Mouse (Mus musculus) CH12.LX (cell line): Measurements from ENCODE around the gene Chaf1b. TPM values are rescaled to one million over a fixed set of nuclear protein-coding genes. Genes with fewer than 3 reads are reported as not detected.

ENCODE experiments used
- DNase-seq: peaks from one replicate; pipeline ENCODE4 v3.0.0-alpha.2; 2013; ENCODE audit errors: extremely low read depth
- H3K27ac ChIP-seq: 2 replicates; pipeline ENCODE4 v1.5.1; 2012; ENCODE audit warnings: low read depth, mild to moderate bottlenecking, control low read depth, moderate library complexity; ENCODE audit not compliant: insufficient read depth
- H3K27me3 ChIP-seq: replicated peaks from 2 replicates; pipeline ENCODE3; 2012; ENCODE audit warnings: inconsistent platforms
- H3K36me3 ChIP-seq, 2 experiments: replicated peaks in 1 of 2; 2 replicates each; pipeline versions ENCODE3 to v1.6.1; 2012; ENCODE audit warnings: inconsistent platforms in 1 of 2, low read length in 1 of 2, mild to moderate bottlenecking in 1 of 2, mixed read lengths in 1 of 2, moderate library complexity in 1 of 2; ENCODE audit not compliant: control insufficient read depth in 1 of 2, insufficient read depth in 1 of 2
- H3K4me1 ChIP-seq, 2 experiments: 2 replicates each; pipeline ENCODE4 v1.6.1; 2012; ENCODE audit warnings: inconsistent platforms in 1 of 2, moderate library complexity in 1 of 2; ENCODE audit not compliant: insufficient read depth in 2 of 2, control insufficient read depth in 1 of 2
- H3K4me2 ChIP-seq: 2 replicates; pipeline ENCODE4 v1.6.1; 2012; ENCODE audit warnings: low read depth, mild to moderate bottlenecking, control low read depth; ENCODE audit not compliant: poor library complexity, insufficient read depth, severe bottlenecking
- H3K4me3 ChIP-seq, 3 experiments: fragments of 150-350 bp in 1 of 3; sonication (generic) in 1 of 3; replicated peaks in 1 of 3; 2 replicates each; pipeline versions ENCODE3 to v1.5.1; 2011 to 2012; ENCODE audit warnings: low read depth in 2 of 3, low read length in 2 of 3, mild to moderate bottlenecking in 2 of 3, moderate library complexity in 2 of 3, control low read depth in 1 of 3, improper control_type of control experiment in 1 of 3, inconsistent platforms in 1 of 3, mixed read lengths in 1 of 3; ENCODE audit not compliant: poor library complexity in 1 of 3
- H3K79me2 ChIP-seq: replicated peaks from 2 replicates; pipeline ENCODE4 v1.6.1; 2012; ENCODE audit warnings: mild to moderate bottlenecking, moderate library complexity; ENCODE audit not compliant: control insufficient read depth, poor library complexity, insufficient read depth, severe bottlenecking; ENCODE audit errors: extremely low read depth
- H3K9ac ChIP-seq: 2 replicates; pipeline ENCODE4 v1.6.1; 2012; ENCODE audit warnings: low read depth, mild to moderate bottlenecking, control low read depth, moderate library complexity; ENCODE audit not compliant: insufficient read depth
- H3K9me3 ChIP-seq: replicated peaks from 2 replicates; pipeline ENCODE3; 2012; ENCODE audit warnings: low read length, inconsistent platforms, mixed read lengths
- CHD1 ChIP-seq: IDR thresholded peaks from 2 replicates; pipeline ENCODE4 v1.6.1; 2012; ENCODE audit warnings: low read depth, low read length, improper control_type of control experiment, inconsistent platforms
- CTCF ChIP-seq, 2 experiments: IDR thresholded peaks in 1 of 2; conservative IDR thresholded peaks in 1 of 2; 2 replicates each; pipeline ENCODE4 v1.5.1; 2011 to 2012; ENCODE audit warnings: low read depth in 2 of 2, low read length in 2 of 2, improper control_type of control experiment in 1 of 2, inconsistent platforms in 1 of 2, mild to moderate bottlenecking in 1 of 2, moderate library complexity in 1 of 2
- ELF1 ChIP-seq: IDR thresholded peaks from 2 replicates; pipeline ENCODE4 v1.6.1; 2014; ENCODE audit warnings: low read depth, mild to moderate bottlenecking, inconsistent platforms, low read length, improper control_type of control experiment
- GABPA ChIP-seq: IDR thresholded peaks from 2 replicates; pipeline ENCODE4 v1.6.1; 2012; ENCODE audit warnings: low read depth, low read length, improper control_type of control experiment, inconsistent platforms; ENCODE audit not compliant: insufficient replicate concordance
- MEF2A ChIP-seq: IDR thresholded peaks from 2 replicates; pipeline ENCODE4 v1.6.1; 2014; ENCODE audit warnings: low read depth, mild to moderate bottlenecking, inconsistent platforms, low read length, improper control_type of control experiment, borderline replicate concordance
- MXI1 ChIP-seq: IDR thresholded peaks from 2 replicates; pipeline ENCODE4 v1.6.1; 2011; ENCODE audit warnings: mild to moderate bottlenecking, low read depth, low read length, improper control_type of control experiment
- NRF1 ChIP-seq: IDR thresholded peaks from 2 replicates; pipeline ENCODE4 v1.6.1; 2014; ENCODE audit warnings: low read depth, mild to moderate bottlenecking, inconsistent platforms, low read length, improper control_type of control experiment, moderate library complexity
- POLR2AphosphoS2 ChIP-seq: IDR thresholded peaks from 2 replicates; pipeline ENCODE4 v1.6.1; 2011; ENCODE audit warnings: low read depth, low read length, improper control_type of control experiment
- RAD21 ChIP-seq: IDR thresholded peaks from 2 replicates; pipeline ENCODE4 v1.6.1; 2011; ENCODE audit warnings: low read depth, mild to moderate bottlenecking, low read length, improper control_type of control experiment, moderate library complexity
- RCOR1 ChIP-seq: conservative IDR thresholded peaks from 2 replicates; pipeline ENCODE4 v1.6.1; 2012; ENCODE audit warnings: low read depth, mild to moderate bottlenecking, inconsistent platforms, low read length, improper control_type of control experiment
- SMC3 ChIP-seq: IDR thresholded peaks from 2 replicates; pipeline ENCODE4 v1.6.1; 2011; ENCODE audit warnings: low read depth, low read length, improper control_type of control experiment
- UBTF ChIP-seq: IDR thresholded peaks from 2 replicates; pipeline ENCODE4 v1.6.1; 2012; ENCODE audit warnings: low read depth, mild to moderate bottlenecking, inconsistent platforms, low read length, improper control_type of control experiment, moderate library complexity
- USF1 ChIP-seq: IDR thresholded peaks from 2 replicates; pipeline ENCODE4 v1.6.1; 2014; ENCODE audit warnings: low read depth, mild to moderate bottlenecking, inconsistent platforms, low read length, improper control_type of control experiment
- USF2 ChIP-seq: conservative IDR thresholded peaks from 2 replicates; pipeline ENCODE4 v1.6.1; 2011; ENCODE audit warnings: low read depth, low read length, improper control_type of control experiment
- ZKSCAN1 ChIP-seq: IDR thresholded peaks from 2 replicates; pipeline ENCODE4 v1.6.1; 2012; ENCODE audit warnings: low read depth, inconsistent platforms, low read length, improper control_type of control experiment, borderline replicate concordance
- ZMIZ1 ChIP-seq: IDR thresholded peaks from 2 replicates; pipeline ENCODE4 v1.6.1; 2012; ENCODE audit warnings: low read depth, mild to moderate bottlenecking, inconsistent platforms, low read length, improper control_type of control experiment
- ZNF384 ChIP-seq: IDR thresholded peaks from 2 replicates; pipeline ENCODE4 v1.6.1; 2012; ENCODE audit warnings: low read depth, low read length, improper control_type of control experiment, inconsistent platforms
- dilution Hi-C: fragments of 300-500 bp; cut with MboI; formaldehyde crosslinking; loops from 2 replicates; pipeline ENCODE4 v1.14.3; 2020; ENCODE audit warnings: low sequenced_read_pairs; ENCODE audit not compliant: extremely low pct_unique_long_range_greater_than_20kb, extremely low pct_ligation_motif_present
- in situ Hi-C: fragments of 300-500 bp; cut with MboI; formaldehyde crosslinking; loops from 3 replicates; pipeline ENCODE4 v1.14.3; 2019; ENCODE audit warnings: low sequenced_read_pairs, low pct_ligation_motif_present, low pct_unique_long_range_greater_than_20kb, mixed read lengths
- polyA plus RNA-seq: library from polyadenylated mRNA; unstranded; fragments of >175 nt; gene quantifications from 2 replicates; pipeline ENCODE4 v1.2.1, GENCODE M21; 2012; ENCODE audit warnings: low read depth; ENCODE audit not compliant: insufficient read length
- total RNA-seq, 2 experiments: library from RNA; depleted of rRNA; stranded (reverse); fragments of 300-350 nt in 1 of 2; fragments of >200 nt in 1 of 2; gene quantifications; 2 replicates each; pipeline ENCODE4 v1.2.3; 2012 to 2014

Gene Chaf1b
- total and polyA plus RNA-seq, 3 experiments = 46.7 to 82.0 (median 76.2) TPM

GRCm38 (mm10) chr16:93890948-93891604 is 7.4 kb downstream of the Chaf1b start:
- no peak overlapping the region for H3K4me2 ChIP-seq
- H3K9ac ChIP-seq = no peak overlapping the region
- H3K27ac ChIP-seq = no peak overlapping the region
- peaks cover 79 to 97% of the 10 kb centered on the region in 2 experiments for H3K36me3 ChIP-seq
- no peaks in the 10 kb centered on the region for H3K27me3 ChIP-seq
- TF ChIP-seq RAD21 (no peak), ELF1 (no peak), RCOR1 (no peak), GABPA (no peak), ZNF384 (no peak), NRF1 (no peak), CHD1 (no peak)
- H3K79me2 ChIP-seq = no peaks in the 10 kb centered on the region
- DNase-seq = peak; percentile 68
- in situ Hi-C loops = no loop called here
- peaks cover 4 to 38% of the 10 kb centered on the region in 2 experiments; a peak in 3 of 4 replicates for H3K4me1 ChIP-seq
- H3K9me3 ChIP-seq = no peaks in the 10 kb centered on the region
- dilution Hi-C loops = no loop called here
- H3K4me3 ChIP-seq = no peak overlapping the region

- Histone ChIP-seq H3K79me2 (no peaks in the 10 kb centered on the region), H3K9me3 (no peaks in the 10 kb centered on the region), H3K4me3 (no peak overlapping the region), H3K4me2 (no peak overlapping the region), H3K27ac (no peak overlapping the region), H3K27me3 (no peaks in the 10 kb centered on the region), H3K36me3 (peaks cover 72 to 79% of the 10 kb centered on the region in 2 experiments), H3K9ac (no peak overlapping the region), H3K4me1 (peaks cover 4 to 28% of the 10 kb centered on the region in 2 experiments; a peak in 3 of 4 replicates)
- dilution Hi-C loops (no loop called here), in situ Hi-C loops (no loop called here)
- TF ChIP-seq ZKSCAN1 (no peak), POLR2AphosphoS2 (no peak), CTCF (conservative IDR thresholded peaks at IDR 0.05 in 1 of 2, IDR thresholded peaks at IDR 0.05 in 1 of 2; ENCODE audit: low read depth in 2 of 2, low read length in 2 of 2) (no peak), MXI1 (no peak), GABPA (no peak), UBTF (no peak), MEF2A (no peak), USF1 (no peak), USF2 (no peak), SMC3 (no peak), ZMIZ1 (no peak)
- no peak for DNase-seq
Observed at GRCm38 (mm10) chr16:93893285-93893684, 9.6 kb downstream of the Chaf1b start.
